Mouse (Mus musculus) neural tube, embryonic 14.5 days (tissue): ENCODE results near the gene Tm9sf2. TPM values are rescaled to one million over a fixed set of nuclear protein-coding genes. Genes with fewer than 3 reads are reported as not detected.

ENCODE experiments used
- ATAC-seq: fragments of 200-750 bp; cut with Nextera tagmentation; 2 replicates; pipeline ENCODE4 v1.8.0; 2017; ENCODE audit warnings: low read depth, mild to moderate bottlenecking, moderate TSS enrichment, moderate library complexity
- H3K27ac ChIP-seq: fragments of 300-500 bp; sonication (generic); 2 replicates; pipeline ENCODE4 v1.5.1; 2014; ENCODE audit warnings: low read depth, mild to moderate bottlenecking, control low read depth, low read length, moderate library complexity, mixed read lengths
- H3K27me3 ChIP-seq: fragments of 300-500 bp; sonication (generic); 2 replicates; pipeline ENCODE4 v1.6.1; 2014; ENCODE audit warnings: low read length; ENCODE audit not compliant: control insufficient read depth, insufficient read depth
- H3K36me3 ChIP-seq: fragments of 300-500 bp; sonication (generic); 2 replicates; pipeline ENCODE4 v1.6.1; 2014; ENCODE audit warnings: low read length, mixed read lengths; ENCODE audit not compliant: control insufficient read depth, insufficient read depth
- H3K4me1 ChIP-seq: fragments of 300-500 bp; sonication (generic); 2 replicates; pipeline ENCODE4 v1.6.1; 2014; ENCODE audit warnings: low read length; ENCODE audit not compliant: control insufficient read depth, insufficient read depth
- H3K4me2 ChIP-seq: fragments of 300-500 bp; sonication (generic); 2 replicates; pipeline ENCODE4 v1.6.1; 2014; ENCODE audit warnings: mild to moderate bottlenecking, low read depth, low read length, control low read depth
- H3K4me3 ChIP-seq: fragments of 300-500 bp; sonication (generic); 2 replicates; pipeline ENCODE4 v1.5.1; 2014; ENCODE audit warnings: low read depth, low read length, control low read depth, mixed read lengths
- H3K9ac ChIP-seq: fragments of 300-500 bp; sonication (generic); replicated peaks from 2 replicates; pipeline ENCODE4 v1.6.1; 2014; ENCODE audit warnings: low read depth, mild to moderate bottlenecking, control low read depth, low read length, mixed read lengths
- H3K9me3 ChIP-seq: fragments of 300-500 bp; sonication (generic); 2 replicates; pipeline ENCODE4 v1.6.1; 2016; ENCODE audit warnings: low read length; ENCODE audit not compliant: control insufficient read depth
- WGBS: fragments of 180-500 bp; shearing (Covaris S2); extraction: QIAGEN DNeasy Blood & Tissue Kit; methylation state at CpG from one replicate; pipeline ENCODE4 v1.1.7; 2014; 5-methylcytosine and 5-hydroxymethylcytosine counted together
- polyA plus RNA-seq: library from polyadenylated mRNA; unstranded; fragments of >200 nt; fragmentation: Nextera tagmentation; extraction: Ambion mirVana; gene quantifications from 2 replicates; pipeline ENCODE4 v1.2.1, GENCODE M21; 2014

The Tm9sf2 gene
- polyA plus RNA-seq, 1 experiment from 2014 or later = 106 TPM

DNA sequence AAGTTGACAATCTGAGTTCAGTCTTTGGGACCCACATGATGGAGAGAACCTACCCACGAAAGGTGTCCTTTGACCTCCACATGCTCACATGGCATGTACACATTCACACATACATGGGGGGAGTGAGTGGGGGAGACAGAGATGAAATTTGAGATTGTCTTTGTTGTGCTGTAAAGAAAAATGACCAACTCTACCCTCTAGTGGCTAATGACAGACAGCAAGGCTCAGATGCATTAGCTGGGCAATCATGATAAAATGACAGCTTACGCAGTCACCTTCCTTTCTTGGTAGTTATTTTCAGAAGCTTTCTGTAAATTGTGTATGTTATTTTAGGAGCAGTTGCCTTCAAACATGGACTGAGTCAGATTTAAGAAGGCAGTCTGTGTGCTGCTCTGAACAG, 4.8 kb downstream of the Tm9sf2 start:
- H3K36me3 ChIP-seq = no peaks in the 10 kb centered on the region
- H3K4me2 ChIP-seq = no peak overlapping the region
- H3K4me3 ChIP-seq = no peak overlapping the region
- peaks cover 11% of the 10 kb centered on the region for H3K4me1 ChIP-seq
- H3K9ac ChIP-seq = no peak overlapping the region
- no peak overlapping the region for H3K27ac ChIP-seq
- no peak for ATAC-seq
- H3K27me3 ChIP-seq = no peaks in the 10 kb centered on the region
- 89% methylated on average over 2 of the region's 2 CpGs for WGBS
- H3K9me3 ChIP-seq = no peaks in the 10 kb centered on the region

DNA sequence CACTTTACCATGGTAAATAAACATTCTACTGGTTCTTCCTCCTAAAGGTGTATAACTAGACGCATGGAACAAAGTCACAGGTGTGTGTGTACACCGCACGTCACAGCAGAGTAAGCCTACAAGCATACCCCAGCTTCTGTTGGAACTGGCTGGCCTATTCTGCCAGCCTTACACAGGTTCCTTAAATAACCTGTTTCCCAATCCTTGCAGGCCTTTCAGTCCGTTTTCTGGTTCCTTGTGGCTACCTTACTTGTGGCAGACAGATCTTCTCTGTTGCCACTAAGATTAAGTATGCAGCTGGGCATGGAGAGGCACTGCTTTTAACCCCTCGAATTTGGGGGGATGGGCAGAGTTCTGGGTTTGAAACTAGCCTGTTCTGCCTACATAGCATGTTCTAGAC, 5.5 kb downstream of the Tm9sf2 start:
- no peak overlapping the region for H3K9ac ChIP-seq
- H3K27ac ChIP-seq = no peak overlapping the region
- no peak overlapping the region for H3K4me3 ChIP-seq
- ATAC-seq = no peak
- no peaks in the 10 kb centered on the region for H3K9me3 ChIP-seq
- H3K4me2 ChIP-seq = no peak overlapping the region
- H3K36me3 ChIP-seq = no peaks in the 10 kb centered on the region
- peaks cover 11% of the 10 kb centered on the region for H3K4me1 ChIP-seq
- H3K27me3 ChIP-seq = no peaks in the 10 kb centered on the region
- WGBS = 87% methylated on average over 5 of the region's 5 CpGs

DNA sequence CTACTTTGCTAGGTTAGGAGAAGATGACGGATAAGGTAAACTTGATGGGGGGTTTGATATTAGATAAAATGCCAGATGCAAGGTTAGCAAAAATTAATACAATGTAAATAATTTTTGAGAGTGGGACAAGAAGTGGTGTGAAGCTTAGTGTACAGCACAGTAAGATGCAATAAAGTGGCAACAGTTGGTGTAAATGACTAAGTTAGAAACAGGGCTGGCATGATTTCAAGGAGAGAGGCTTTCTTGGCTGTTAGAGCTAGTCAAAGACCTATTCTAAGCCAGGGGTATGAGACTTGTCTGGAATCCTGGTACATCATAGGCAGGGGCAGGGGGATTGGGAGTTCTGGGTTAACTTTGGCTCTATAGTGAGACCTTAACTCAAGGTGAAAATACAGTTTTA, 9.4 kb downstream of the Tm9sf2 start:
- Histone ChIP-seq H3K27me3 (no peaks in the 10 kb centered on the region), H3K4me1 (no peaks in the 10 kb centered on the region), H3K4me2 (no peak overlapping the region), H3K9ac (no peak overlapping the region), H3K27ac (no peak overlapping the region), H3K4me3 (no peak overlapping the region), H3K36me3 (no peaks in the 10 kb centered on the region), H3K9me3 (no peaks in the 10 kb centered on the region)
- WGBS = 97% methylated on average over 1 of the region's 1 CpGs
- no peak for ATAC-seq

DNA sequence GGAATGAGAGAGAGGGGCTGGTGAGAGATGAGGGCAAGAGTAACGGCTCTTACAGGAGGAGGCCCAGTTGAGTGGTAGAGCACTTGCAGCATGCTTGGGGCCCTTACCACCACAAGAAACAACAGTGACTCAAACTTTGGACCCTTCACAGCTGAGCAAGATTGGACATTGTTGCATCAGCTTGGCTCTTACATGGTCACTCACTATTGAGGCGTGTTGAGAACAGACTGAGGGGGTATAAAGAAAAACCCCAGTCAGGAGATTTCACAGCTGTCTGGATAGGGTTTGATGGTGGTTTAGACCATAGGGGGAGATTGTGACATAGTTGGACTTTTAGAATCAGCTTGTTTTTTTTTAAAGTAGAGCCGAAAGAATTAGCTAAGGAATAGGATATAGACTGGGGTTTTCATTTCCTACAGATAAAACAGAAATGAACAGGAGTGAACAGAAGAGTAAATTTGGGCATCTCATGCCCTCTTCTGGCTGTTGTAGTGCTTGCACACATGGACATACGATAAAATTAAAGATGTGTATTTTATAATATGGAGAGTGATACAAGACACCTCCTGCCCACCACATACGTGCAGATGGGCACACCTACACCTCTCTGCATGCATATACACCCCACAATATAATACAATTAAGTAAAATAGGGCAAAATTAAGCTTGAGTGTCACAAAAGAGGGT, 23.4 kb downstream of the Tm9sf2 start:
- peaks cover 22% of the 10 kb centered on the region; the same call in 1 of the 2 replicates for H3K36me3 ChIP-seq
- H3K9me3 ChIP-seq = no peaks in the 10 kb centered on the region
- H3K4me3 ChIP-seq = no peak overlapping the region
- H3K9ac ChIP-seq = no peak overlapping the region
- no peak overlapping the region for H3K4me2 ChIP-seq
- no peak overlapping the region for H3K27ac ChIP-seq
- WGBS = 91% methylated on average over 5 of the region's 5 CpGs
- no peaks in the 10 kb centered on the region for H3K4me1 ChIP-seq
- no peak for ATAC-seq
- no peaks in the 10 kb centered on the region for H3K27me3 ChIP-seq

DNA sequence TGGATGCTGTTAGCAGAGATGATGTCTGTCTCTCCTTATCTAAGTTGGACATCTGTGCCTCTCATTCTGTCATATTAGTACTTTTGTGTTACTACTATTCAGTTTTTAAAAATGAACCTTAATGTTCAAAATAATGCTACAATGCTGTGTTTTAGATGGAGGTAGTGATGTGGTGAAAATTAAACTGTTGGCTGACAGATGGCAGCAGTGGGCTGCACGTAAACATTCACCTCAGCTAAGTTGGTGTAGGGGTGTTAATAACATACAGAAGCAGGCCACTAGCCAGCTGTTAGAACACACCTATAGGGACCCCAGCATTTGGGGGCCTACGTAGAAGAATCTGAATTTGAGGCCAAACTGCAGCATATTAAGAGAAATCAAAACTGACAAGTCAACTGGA, 24.8 kb downstream of the Tm9sf2 start:
- Histone ChIP-seq H3K4me2 (no peak overlapping the region), H3K9me3 (no peaks in the 10 kb centered on the region), H3K27ac (no peak overlapping the region), H3K36me3 (peaks cover 20% of the 10 kb centered on the region; the same call in 1 of the 2 replicates), H3K4me1 (no peaks in the 10 kb centered on the region), H3K4me3 (no peak overlapping the region), H3K9ac (no peak overlapping the region), H3K27me3 (no peaks in the 10 kb centered on the region)
- 84% methylated on average over 2 of the region's 2 CpGs for WGBS
- no peak for ATAC-seq

- H3K4me1 ChIP-seq = no peaks in the 10 kb centered on the region
- no peaks in the 10 kb centered on the region for H3K27me3 ChIP-seq
- H3K4me3 ChIP-seq = no peak overlapping the region
- ATAC-seq = peak; percentile 90
- H3K9me3 ChIP-seq = no peaks in the 10 kb centered on the region
- no peak overlapping the region for H3K27ac ChIP-seq
- peaks cover 23% of the 10 kb centered on the region; the same call in 1 of the 2 replicates for H3K36me3 ChIP-seq
- H3K4me2 ChIP-seq = no peak overlapping the region
- WGBS = 62% methylated on average over 3 of the region's 3 CpGs
- no peak overlapping the region for H3K9ac ChIP-seq
Measured at GRCm38 (mm10) chr14:122136368-122136928, 29.6 kb downstream of the Tm9sf2 start.

DNA sequence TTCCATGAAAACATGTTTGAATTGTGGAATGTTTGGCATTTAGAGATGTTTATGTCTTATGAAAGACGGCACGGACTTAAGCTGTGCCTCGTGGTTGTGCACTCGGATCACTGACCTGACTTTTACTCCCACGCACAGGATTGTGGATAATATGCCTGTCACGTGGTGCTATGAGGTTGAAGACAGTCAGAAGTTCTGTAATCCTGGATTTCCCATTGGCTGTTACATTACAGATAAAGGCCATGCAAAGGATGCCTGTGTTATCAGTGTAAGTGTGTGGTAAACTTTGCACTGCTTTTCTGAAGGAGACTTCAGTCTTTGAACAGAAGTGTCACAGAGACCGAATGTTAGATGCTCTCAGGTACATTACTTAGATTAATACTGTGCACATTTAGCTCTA, 30.4 kb downstream of the Tm9sf2 start:
- Histone ChIP-seq H3K4me2 (no peak overlapping the region), H3K4me1 (no peaks in the 10 kb centered on the region), H3K9ac (no peak overlapping the region), H3K36me3 (peaks cover 28% of the 10 kb centered on the region), H3K4me3 (no peak overlapping the region), H3K9me3 (no peaks in the 10 kb centered on the region), H3K27me3 (no peaks in the 10 kb centered on the region), H3K27ac (no peak overlapping the region)
- WGBS = 96% methylated on average over 7 of the region's 7 CpGs
- no peak for ATAC-seq

GRCm38 (mm10) chr14:122140126-122140525, 33.3 kb downstream of the Tm9sf2 start:
- Histone ChIP-seq H3K4me2 (no peak overlapping the region), H3K9me3 (no peaks in the 10 kb centered on the region), H3K4me3 (no peak overlapping the region), H3K9ac (no peak overlapping the region), H3K4me1 (no peaks in the 10 kb centered on the region), H3K27me3 (no peaks in the 10 kb centered on the region), H3K36me3 (peaks cover 31% of the 10 kb centered on the region), H3K27ac (no peak overlapping the region)
- WGBS = 64% methylated on average over 1 of the region's 1 CpGs
- no peak for ATAC-seq

- peaks cover 37% of the 10 kb centered on the region for H3K36me3 ChIP-seq
- WGBS = 95% methylated on average over 4 of the region's 4 CpGs
- no peak for ATAC-seq
- no peak overlapping the region for H3K9ac ChIP-seq
- H3K4me1 ChIP-seq = no peaks in the 10 kb centered on the region
- H3K27ac ChIP-seq = no peak overlapping the region
- no peaks in the 10 kb centered on the region for H3K9me3 ChIP-seq
- H3K27me3 ChIP-seq = no peaks in the 10 kb centered on the region
- H3K4me2 ChIP-seq = no peak overlapping the region
- H3K4me3 ChIP-seq = no peak overlapping the region
Measured at GRCm38 (mm10) chr14:122143585-122144269, 36.9 kb downstream of the Tm9sf2 start.
